Mouse (Mus musculus): ENCODE results near the gene H1foo.
A peak's percentile ranks its signal among the peaks of the same experiment; 100 is the strongest.

Gene H1foo

DNA sequence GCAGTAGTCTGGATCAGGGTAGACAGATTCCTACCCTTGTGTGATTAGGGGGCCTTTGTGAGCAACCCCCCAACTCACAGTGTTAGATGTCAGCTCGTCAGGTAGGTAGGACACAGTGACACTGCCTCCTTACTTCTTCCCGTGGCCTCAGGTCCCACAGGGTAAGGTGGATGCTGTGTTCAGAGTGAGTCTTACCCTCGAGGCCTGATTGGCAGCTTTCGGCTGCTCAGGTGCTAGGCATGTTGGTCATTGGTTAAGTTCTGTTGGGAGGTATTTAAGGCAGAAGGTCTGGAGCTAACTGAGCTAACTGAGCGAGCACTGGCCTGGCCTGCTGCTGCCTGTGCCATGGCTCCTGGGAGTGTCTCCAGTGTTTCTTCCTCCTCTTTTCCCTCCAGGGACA is at the start of gene H1foo:
Gene H1foo (plus strand): TSS at position 301 of the 400 bp plus-strand sequence.
- no peak for DNase-seq (ENCODE audit: low spot score in 2 of 2)

DNA sequence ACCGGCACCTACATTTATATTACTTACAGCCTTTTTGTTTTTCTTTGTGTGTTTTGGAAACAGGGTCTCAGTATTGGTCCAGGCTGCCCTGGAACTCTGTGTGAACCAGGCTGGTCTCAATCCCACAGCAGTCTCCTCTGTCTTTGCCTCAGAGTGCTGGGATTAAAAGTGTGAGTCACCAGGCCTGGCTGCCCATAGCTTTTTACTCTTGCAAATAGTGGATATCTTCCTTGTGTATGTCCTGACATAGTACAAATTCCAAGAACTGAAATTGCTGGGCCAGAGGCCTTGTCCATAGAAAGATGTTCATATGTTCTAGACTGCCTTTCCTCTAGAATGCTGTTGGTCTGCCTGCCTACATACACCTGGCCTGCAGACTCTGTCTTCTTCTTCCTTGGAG is 48.4 kb upstream of the H1foo start:
- no peak for DNase-seq (ENCODE audit: low spot score in 2 of 2)

DNA sequence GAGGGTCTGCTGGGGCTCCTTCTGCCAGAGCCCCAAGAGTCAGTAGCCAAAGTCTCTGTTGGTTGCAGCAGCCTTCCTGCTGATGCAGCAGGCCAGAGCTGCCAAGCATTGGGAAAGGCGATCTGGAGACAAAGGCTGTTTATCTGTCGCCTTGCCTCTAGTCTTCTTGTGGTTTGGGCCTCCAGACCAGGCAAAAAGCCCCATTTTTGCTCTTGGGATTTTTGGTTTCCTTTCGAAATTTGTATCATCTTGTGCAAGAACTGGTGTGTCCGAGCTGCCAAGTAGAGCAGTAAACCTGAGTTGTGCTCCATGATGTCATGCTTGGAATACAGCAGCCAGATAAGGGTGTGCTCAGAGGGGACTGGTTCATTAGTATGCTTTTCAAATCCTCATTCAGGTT is 47.6 kb upstream of the H1foo start:
- DNase-seq (ENCODE audit: low spot score in 2 of 2) = no peak

DNA sequence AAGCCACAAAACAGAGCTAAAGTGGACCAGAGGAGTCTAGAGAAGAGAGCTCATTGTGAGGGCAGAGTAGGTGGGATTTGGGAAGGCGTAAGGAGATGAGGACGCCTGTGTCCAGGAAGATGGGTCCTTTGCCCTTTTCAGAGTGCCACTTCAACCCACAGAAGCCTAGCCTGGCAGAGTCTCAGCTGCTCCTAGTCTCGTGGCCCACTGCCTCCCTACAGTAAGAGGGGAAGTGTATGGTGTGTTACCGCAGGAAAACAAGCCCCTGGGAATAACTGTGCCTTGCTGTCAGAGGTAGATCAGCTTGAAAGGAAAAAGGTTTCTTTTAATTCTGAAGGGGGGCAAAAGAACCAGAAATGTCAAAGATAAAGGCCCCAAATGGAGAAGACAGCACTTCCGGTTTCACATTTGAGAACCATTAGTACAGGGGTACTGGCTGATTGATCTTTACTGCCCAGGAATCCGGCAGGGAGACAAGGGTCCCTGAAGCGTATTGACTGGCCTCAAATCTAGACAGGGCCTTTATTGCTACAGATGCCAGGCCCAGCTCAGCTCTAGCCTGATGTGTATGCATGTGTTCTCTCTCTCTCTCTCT is 46.7 kb upstream of the H1foo start:
- DNase-seq (ENCODE audit: low spot score in 2 of 2) = no peak

DNA sequence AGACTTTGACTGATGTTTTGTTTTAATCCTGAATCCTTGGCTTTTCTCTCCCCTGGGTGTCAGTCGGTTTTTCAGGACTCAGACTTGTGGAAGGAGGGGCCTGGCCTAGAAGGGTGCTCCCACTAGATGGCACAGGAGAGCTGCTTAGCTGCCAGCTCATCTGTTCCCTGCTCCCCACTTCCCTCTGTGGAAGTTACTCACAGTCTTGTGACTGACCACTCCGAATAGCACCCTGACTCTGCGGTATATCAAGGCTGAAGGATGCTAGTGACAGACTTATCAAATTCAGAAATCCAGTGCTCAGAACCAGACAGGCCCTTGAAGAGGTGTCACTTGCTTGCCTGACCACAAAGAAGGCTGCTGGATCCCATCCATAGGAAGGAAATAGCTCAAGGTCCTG is 43.7 kb upstream of the H1foo start:
- peak in 1 of 2 experiments; percentile 58 for DNase-seq (ENCODE audit: low spot score in 2 of 2)

DNA sequence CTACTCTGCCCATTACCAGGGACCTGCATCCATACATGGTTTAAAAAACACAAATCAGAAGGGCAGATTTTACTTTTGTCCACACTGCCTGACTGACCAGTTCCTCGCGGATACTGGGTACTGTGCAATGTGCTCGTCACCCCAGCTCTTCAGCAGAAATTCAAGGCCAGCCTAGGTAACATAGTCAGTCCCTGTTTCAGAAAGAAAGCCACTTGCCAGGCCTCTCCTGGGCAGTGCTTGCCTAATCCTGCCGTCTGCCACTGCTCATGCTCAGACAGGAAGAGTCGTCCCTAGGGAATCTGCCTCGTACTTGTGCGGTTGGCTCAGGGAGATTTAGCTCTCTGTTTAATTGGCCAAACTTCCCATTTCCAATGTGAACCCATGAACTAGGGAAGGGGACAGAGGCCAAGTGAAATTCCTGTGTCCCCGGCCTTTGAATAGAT is 43.2 kb upstream of the H1foo start:
- DNase-seq (ENCODE audit: low spot score in 2 of 2) = no peak

DNA sequence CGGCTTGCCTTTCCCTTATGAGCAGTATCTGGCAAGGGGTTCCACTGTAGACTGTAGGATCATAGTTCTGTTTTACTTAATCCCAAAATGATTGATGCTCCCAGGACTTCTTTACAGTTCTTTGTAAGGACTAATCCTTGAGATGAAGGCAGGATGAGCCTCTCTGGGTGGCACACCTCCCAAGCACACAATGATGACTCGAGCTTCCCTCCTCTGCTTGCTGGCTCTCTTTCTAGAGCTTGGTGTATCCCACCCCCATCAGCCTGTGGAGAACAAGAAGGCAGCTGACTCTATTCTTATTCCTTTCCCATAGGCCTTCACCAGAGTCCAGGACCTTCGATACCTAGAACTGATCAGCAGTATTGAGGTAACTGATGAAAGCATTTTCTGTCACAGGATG is 42.2 kb upstream of the H1foo start:
- no peak for DNase-seq (ENCODE audit: low spot score in 2 of 2)

DNA sequence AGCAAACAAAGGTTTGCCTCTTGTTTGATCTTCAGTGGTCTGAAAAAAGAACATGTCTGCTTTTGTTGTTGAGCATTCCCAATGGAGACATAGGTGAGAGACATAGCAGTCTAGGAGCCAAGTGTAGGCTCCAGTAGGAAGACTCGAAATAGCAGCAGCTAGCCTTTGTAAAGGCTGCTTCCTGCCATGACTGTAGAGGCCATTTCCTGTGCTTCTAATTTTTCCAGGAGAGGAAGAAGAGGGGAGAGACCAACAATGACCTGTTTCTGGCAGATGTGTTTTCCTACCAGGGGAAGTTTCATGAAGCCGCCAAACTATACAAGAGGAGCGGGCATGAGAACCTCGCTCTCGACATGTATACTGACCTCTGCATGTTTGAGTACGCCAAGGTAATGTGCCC is 39.2 kb upstream of the H1foo start:
- DNase-seq (ENCODE audit: low spot score in 2 of 2) = no peak

DNA sequence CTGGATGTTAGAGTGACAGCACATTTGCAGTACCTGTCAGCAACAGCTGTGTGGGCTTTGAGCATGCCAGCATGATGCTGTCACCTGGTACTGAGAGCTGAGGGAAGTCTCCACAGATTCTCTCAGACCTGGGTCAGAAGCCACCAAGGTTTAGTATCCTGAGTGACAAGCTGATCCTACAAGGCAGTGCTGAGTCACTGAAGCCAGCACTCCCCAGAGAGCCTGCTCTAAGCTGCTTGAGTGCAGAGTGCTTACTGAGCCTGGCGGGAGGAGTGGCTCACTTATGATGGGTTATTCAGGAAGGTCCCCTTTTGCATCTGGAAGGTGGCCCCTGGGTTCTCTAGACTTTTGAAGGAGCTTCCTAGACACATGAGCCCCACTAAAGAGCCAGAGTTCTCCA is 38.3 kb upstream of the H1foo start:
- no peak for DNase-seq (ENCODE audit: low spot score in 2 of 2)

DNA sequence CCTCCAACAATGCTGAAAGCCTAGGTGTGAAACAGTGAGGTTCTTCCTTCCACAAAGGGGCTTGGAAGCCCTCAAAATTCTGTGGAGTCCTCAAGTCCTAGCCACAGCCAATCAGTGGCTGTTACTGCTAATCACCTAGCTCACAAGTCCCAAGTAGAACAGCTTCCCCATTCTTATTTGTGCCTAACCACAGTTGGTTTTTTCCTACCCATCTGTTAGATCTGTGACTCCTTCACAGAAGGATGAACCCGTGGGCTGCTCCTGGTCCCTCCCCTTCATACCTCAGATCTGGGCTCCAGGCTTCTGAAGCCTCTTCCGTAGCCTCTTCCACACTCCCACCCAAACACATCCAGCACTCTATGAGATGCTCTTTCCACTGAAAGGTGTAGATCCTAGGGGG is 37.9 kb upstream of the H1foo start:
- DNase-seq (ENCODE audit: low spot score in 2 of 2) = no peak

DNA sequence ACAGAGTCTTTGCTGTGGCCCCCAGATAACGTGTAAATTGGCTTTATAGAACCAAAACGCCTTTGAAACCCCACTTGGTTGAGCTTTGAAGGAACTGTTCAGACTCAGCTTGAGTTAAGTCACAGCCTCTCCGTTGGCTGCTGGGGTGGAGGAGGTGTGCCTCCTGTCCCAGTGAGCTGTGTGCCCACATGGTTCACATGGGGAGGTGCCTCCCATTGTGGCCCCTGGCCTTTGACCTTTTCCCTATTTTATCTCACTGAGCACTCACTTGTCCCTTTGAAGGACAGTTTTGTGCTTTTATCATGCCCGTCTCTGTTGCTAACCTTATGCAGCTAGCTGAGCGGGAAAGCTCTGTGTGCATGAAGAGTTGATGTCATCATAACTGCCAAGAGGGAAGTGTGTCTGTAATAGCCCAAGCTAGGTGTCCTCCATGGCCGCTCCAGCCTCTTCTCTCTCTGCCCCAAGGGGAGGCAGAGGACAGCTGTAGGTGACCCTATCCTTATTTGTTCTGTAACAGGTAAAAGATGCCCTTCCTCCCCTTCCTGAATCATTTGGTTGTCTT is 36.2 kb upstream of the H1foo start:
- DNase-seq (ENCODE audit: low spot score in 2 of 2) = no peak

DNA sequence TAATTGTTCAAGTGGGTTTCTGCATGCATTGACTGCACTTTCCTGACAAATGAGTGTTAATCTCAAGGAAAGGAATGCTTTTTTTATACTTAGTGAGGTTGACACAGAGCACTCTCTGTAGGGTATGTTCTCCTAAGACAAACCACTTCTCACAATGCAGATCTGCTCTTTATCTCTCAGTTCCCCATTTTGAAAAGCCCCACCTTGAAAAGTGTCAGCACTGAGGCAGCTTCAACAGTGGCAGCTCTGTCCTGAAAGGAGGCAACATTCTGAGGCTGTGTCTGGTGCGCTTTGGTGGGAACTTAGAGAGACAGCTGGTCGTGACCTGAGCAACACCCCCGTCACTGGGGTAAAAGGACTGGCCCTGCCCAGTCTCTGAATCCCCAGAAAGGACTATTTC is 35.7 kb upstream of the H1foo start:
- DNase-seq (ENCODE audit: low spot score in 2 of 2) = peak in 1 of 2 experiments; percentile 44

DNA sequence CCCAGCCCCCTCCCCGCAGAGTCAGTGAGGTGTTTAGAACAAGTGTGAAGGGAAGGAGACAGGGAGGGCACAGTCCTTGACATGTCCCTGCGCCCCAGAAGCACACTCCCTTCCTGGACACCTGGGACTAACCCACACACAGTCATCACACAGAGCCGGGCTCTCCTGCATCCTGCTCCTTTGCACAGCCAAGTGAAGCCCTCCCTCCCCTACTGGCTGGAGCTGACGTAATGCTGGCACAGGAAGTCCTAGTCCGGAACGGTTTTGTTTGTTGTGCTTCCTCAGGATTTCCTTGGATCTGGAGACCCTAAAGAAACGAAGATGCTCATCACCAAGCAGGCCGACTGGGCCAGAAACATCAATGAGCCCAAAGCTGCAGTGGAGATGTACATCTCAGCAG is 34.8 kb upstream of the H1foo start:
- DNase-seq (ENCODE audit: low spot score in 2 of 2) = peak in 1 of 2 experiments; percentile 31

DNA sequence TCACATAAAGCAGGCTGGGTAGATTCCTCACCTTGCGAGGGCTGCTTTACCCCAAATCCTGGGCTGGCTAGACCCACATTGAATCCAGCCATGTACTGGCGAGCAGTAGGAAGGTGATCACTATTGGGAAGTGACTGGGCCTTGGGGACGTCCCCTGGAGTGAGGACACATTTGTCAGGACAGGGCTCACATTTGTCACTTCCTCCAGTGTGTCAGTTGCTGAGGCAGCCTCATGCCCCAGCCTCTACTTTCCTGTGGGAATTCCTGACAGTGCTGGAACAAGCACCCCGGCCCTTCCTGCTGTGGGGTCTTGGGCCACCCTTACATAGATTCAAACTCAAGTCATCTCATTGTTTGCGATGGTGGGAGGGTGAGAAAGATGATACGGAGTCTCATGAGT is 33.0 kb upstream of the H1foo start:
- no peak for DNase-seq (ENCODE audit: low spot score in 2 of 2)

DNA sequence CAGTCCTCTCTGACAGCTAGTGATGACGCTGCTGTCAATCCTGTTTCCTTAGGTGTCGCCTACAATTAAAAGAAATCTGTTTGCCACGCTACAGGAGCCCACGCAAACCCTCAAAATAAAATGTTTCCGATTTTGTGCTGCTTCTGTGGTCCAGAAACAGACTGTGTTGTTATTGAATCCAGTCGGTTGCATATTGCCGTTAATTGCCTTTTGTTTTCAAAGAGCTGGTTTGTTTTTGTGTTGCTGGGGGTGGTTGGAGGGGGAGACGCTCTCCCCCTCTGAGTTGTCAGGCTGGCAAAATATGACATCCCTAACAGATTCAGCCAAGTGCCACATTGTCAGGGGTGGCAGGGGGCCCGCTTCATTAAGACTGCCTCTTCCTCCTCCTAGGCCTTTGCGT is 31.3 kb upstream of the H1foo start:
- DNase-seq (ENCODE audit: low spot score in 2 of 2) = no peak

DNA sequence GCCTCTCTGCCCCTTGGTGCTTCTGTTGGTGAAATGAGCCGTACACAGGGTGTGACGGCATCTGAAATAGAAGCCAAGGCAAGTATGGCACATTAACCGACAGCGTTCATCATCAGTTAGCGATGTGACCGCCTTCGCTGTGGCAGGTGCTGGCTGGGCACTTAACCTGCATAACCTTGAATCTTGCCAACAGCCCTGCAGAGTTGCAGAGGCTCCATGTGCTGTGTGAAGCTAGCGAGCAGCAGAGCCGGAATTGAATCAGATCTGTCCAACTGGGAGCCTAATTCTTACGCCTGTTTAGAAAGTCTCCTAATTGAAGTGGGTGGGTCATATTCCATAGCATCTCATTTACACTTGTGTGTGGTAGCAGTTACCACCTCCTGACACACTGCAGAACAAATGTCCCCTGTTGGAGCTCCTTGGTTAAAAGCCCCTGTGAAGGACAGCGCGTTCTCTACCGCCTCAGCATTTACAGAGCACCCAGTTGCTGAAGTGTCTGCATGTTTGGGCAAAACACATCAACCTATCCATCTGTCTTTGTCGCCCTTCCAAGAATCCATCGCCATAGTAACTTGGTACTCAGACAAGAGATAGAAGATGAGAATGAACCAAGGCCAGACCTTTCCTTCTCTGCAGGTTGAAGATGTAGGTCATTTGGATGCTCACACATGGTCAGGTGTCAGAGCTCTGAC is 30.1 kb upstream of the H1foo start:
- no peak for DNase-seq (ENCODE audit: low spot score in 2 of 2)

DNA sequence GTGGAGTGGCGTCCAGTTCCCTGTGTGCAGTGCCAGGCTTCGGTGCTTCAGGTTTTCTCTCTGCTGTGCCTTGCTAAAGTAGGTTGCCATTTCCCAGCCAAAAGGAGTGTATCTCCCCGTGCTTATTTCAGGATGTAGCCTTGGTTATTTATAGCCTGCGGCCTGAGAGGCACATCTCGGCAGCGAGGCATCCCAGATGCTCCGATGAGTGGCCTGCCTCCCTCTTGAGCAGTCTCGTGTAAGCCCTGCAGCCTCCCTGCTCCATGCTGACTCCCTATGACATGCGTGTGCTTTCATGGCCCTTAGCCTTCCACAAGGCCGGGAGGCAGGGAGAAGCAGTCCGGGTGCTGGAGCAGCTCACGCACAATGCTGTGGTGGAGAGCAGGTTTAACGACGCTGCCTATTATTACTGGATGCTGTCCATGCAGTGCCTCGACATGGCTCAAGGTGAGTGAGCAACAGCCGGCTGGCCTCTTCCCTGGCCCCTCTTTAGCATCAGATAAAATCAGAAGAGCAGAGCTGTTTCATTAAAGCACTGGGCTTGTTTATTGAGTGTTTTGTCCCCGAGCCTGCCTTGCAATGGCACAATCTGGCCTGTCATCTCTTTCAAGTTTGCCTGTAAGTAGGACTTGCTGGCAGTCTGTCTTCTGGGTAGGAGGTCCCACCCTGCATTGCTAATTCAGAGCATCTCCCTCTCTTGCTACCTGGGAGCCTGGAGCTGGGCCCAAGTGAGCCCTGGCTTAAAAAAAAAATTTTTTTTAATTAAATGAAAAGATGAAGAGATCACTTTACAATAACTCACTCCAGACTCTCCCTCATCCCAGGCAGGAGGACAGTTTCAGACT is 28.9 kb upstream of the H1foo start:
- DNase-seq (ENCODE audit: low spot score in 2 of 2) = no peak

DNA sequence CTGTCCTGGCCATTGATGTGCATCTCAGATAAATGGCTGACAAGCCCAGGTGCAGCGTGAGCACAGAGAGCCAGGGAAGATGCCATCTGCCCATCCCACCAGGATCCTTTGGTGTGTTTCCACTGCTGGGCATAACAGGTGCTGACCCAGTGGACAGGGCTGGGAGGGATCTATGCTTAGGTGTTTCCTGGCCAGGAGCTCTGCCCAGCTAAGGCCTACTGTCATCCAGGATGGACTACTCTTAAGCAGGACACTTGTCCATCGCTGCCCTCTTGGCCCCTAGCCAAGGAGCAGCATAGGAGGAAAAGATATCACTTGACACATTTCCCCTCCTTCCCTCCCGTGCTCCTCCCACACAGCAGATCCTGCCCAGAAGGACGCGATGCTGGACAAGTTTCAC is 28.1 kb upstream of the H1foo start:
- no peak for DNase-seq (ENCODE audit: low spot score in 2 of 2)

DNA sequence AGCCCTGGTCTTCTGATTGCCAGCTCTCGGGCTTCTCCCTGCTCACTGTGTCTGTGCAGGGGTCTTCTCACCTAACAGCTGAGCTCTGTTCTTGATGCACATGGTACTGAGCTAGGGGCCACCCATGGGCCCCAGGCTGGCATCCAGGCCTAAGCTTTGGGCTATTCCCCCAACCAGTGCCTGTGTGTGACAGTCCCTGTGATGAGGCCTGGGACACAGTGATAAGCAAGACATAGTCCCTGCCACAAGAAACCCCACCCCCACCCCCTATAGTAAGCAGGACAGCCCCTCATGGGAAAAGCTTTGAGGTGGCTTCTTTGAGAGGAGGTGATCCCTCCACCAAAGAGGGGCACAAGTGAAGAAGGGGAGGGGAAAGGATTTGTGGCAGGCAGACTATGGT is 26.1 kb upstream of the H1foo start:
- no peak for DNase-seq (ENCODE audit: low spot score in 2 of 2)

DNA sequence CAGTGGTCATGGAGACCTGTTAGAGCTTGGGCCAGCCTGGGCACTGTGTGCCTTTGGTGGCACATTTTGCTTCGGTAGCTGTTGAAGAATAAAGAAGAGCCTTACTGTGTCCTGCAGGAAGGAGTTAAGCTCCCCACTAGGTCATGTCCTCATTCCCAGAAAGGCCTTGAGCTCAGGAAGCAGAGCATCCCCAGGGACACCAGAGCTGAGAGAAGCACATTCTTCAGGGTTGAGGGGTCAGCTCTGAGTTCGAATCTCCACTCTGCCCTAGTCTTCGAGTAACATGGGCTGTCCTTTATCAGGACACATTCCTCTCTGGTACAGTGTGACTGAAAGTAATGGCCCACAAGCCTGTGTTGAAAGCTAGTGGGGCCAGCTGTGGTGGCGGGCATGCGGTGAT is 24.9 kb upstream of the H1foo start:
- no peak for DNase-seq (ENCODE audit: low spot score in 2 of 2)

DNA sequence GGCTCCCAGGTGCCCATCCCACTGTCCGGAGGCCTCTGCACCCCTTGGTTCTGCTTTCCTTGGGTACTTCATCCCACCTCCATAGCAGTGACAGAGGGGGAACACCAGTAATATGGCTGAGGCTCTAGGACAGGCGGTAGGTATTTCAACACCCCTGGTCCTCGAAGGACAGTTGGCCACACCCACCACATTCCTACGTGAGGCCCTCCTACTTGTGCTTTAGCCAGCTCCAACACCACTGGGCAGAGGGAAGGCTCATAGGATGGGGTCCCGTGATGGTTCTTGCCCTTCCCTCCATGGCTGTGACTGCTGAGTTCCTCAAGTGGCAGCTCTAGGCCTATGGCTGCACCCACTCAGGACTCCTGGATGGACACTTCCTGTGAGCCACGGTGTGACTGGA is 19.9 kb upstream of the H1foo start:
- no peak for DNase-seq (ENCODE audit: low spot score in 2 of 2)

DNA sequence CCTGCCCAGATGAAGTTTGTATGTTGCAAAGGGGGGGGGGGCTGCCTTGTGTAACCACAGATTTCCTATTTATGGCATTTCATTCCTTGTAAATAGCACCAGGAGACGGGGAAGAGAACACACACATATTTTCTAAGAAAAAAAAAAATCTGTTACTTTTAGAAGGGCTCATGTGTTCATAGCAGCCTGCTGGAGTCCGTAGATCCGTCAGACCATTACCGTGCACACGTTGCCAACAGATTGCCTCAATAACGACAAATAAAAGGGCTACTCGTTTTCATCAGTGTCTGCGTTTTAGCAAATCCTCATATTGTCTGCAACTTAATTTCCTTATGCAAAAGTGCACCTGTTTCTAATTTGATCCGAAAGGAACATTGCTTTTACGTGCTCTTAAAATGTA is 18.3 kb upstream of the H1foo start:
- no peak for DNase-seq (ENCODE audit: low spot score in 2 of 2)

All from spleen, postnatal 10 days (tissue).